Mouse (Mus musculus): Measurements from ENCODE around the gene Miox. TPM values are rescaled to one million over a fixed set of nuclear protein-coding genes. Genes with fewer than 3 reads are reported as not detected.

The Miox gene
- total RNA-seq (2023) = not detected in 2 replicates

GRCm38 (mm10) chr15:89334271-89334670 is at the start of gene Miox:
Miox (plus strand) TSS chr15:89334398.

DNA sequence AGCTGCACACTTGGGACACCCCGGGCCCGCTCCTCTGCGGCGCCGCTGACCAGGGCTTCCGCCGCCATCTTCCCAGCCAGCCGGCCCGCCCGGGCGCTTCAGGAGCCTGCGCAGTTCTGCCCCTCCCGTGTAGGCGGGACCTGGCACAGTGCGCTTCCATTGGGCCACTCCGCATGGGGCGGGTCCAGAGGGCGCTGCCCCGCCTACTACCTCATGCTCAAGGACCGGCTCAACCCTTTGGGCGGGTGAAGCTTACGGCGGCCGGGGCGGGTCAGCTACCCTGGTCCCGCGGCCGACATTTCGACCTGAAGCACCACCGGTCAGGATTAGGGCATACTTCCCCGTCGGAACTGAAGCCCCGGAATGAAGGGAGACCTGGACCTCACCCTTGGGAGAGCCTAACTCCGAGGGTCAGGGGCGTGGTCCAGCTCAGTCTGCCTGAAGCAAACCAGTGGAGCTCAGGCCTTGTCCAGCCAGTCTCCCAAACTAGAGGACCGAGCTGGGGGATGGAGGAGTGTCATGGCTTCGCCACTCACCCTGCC is 18.9 kb upstream of the Miox start, which contains the start of gene Sbf1:
Gene Sbf1 (minus strand): TSS at position 122 of the 542 bp plus-strand sequence.

GRCm38 (mm10) chr15:89322670-89323522 is 11.3 kb upstream of the Miox start, which contains the start of gene Adm2:
Adm2 (plus strand) TSS chr15:89322720.

DNA sequence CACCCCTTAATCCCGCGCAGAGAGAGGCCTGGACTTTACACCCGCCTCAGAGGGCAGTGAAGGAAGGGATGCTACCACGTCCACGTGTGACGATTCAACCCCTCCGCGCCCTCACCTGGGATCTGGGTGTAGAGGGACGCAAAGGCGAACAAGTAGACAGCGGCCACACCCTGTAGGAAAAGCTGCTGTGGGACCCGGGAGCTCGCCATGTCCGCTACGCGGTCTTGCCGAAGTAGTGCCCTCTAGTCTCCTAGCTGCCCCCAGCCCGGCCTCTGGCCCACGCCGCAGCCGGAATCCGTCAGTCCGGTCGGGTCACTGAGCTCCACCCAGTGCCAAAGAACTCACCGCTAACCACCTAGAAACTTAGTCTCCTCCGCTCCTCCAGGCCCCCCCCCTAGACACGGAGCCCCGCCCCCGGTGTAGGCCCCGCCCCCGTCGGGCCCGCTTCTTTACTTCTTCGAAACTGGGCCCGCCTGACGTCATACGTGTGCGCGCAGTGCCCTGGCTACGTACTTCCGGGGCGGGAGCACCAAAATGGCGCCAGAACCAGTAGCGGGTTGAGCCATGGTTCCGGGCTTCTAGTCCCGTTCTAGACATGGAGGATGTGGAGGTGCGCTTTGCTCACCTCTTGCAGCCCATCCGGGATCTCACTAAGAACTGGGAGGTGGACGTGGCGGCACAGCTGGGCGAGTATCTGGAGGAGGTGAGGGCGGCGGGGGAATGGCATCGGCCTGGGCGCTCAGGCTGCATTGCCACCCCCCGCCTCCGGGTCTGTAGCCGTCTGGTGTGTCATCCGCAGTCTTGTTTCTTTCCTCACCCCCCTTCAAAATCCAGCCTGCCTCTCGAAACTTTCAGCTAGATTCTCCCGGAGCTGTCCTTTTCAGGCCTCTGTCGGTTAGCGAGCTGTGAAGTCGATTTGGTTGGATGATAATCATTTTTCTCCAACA is 21.3 kb downstream of the Miox start, which contains the start of the genes Lmf2 and Ncaph2:
Gene Lmf2 (minus strand): TSS at position 419 of the 947 bp plus-strand sequence.
Gene Ncaph2 (plus strand): TSS at position 479 of the 947 bp plus-strand sequence.

GRCm38 (mm10) chr15:89373762-89374248 is 39.6 kb downstream of the Miox start, which contains the start of gene Sco2:
Sco2 (minus strand) TSS chr15:89373846.

DNA sequence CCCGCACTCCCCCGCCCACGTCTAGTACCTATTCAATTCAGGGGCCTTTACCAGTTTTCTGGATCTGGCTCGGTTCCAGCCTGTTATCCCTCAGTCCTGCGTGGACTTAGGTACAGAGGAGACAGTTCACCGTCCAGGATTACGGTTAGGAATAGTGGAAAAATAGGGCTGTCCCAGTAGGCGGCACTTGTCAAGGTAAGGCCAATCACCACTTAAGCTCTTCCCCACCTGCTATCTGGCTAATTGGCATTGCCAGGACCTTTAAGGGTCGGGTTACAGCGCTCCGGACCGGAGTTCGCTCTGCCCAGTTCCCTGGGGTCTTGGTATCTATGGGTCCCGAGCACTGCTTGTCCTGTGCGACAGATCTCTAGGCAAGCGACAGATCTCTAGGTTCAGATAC is 42.8 kb downstream of the Miox start, which contains the start of gene Tymp:
Gene Tymp (minus strand): TSS at position 83 of the 400 bp plus-strand sequence.

GRCm38 (mm10) chr15:89378831-89379401 is 44.7 kb downstream of the Miox start, which contains the start of gene Odf3b:
Odf3b (minus strand) TSS chr15:89379282.

GRCm38 (mm10) chr15:89384617-89385016 is 50.4 kb downstream of the Miox start, which contains the start of gene Klhdc7b:
Klhdc7b (plus strand) TSS chr15:89384917.

Other genes starting within 250 kb of the Miox start
- 17.9 and 19.1 TPM in 2 replicates for gene Selenoo, start 245.3 kb upstream of the Miox start, total RNA-seq (2023)
- gene Tubgcp6, start 211.3 kb upstream of the Miox start, total RNA-seq (2023) = 18.3 and 20.1 TPM in 2 replicates
- gene Hdac10, start 205.7 kb upstream of the Miox start, total RNA-seq (2023) = 6.7 and 8.6 TPM in 2 replicates
- gene Mapk12, start 193.7 kb upstream of the Miox start, total RNA-seq (2023) = 0.95 TPM in 1 of 2 replicates, not detected in the other
- 0.32 TPM in 1 of 2 replicates, not detected in the other for gene Mapk11, start 184.8 kb upstream of the Miox start, total RNA-seq (2023)
- gene Plxnb2, start 153.6 kb upstream of the Miox start, total RNA-seq (2023) = 47.8 and 51.8 TPM in 2 replicates
- 1.6 and 2.4 TPM in 2 replicates for gene Dennd6b, start 137.9 kb upstream of the Miox start, total RNA-seq (2023)
- 23.7 and 23.8 TPM in 2 replicates for gene Ppp6r2, start 122.8 kb upstream of the Miox start, total RNA-seq (2023)
- 106 and 168 TPM in 2 replicates for gene Sbf1, start 19.1 kb upstream of the Miox start, total RNA-seq (2023)
- gene Adm2, start 11.7 kb upstream of the Miox start, total RNA-seq (2023) = not detected in 2 replicates
- 25.7 and 31.6 TPM in 2 replicates for gene Lmf2, start 21.3 kb downstream of the Miox start, total RNA-seq (2023)
- 72.6 and 116 TPM in 2 replicates for gene Ncaph2, start 21.3 kb downstream of the Miox start, total RNA-seq (2023)
- gene Sco2, start 39.4 kb downstream of the Miox start, total RNA-seq (2023) = 5.7 TPM in 2 replicates
- gene Tymp, start 42.6 kb downstream of the Miox start, total RNA-seq (2023) = 0.25 TPM in 1 of 2 replicates, not detected in the other
- gene Odf3b, start 44.9 kb downstream of the Miox start, total RNA-seq (2023) = not detected in 2 replicates
- not detected in 2 replicates for gene Klhdc7b, start 50.5 kb downstream of the Miox start, total RNA-seq (2023)
- not detected in 2 replicates for gene Syce3, start 76.1 kb downstream of the Miox start, total RNA-seq (2023)
- gene Cpt1b, start 91.5 kb downstream of the Miox start, total RNA-seq (2023) = 2.4 and 4.4 TPM in 2 replicates
- gene C730034F03Rik, start 95.2 kb downstream of the Miox start, total RNA-seq (2023) = 3.8 and 5.0 TPM in 2 replicates
- 0.51 and 1.1 TPM in 2 replicates for gene Gm44502, start 95.3 kb downstream of the Miox start, total RNA-seq (2023)
- gene Chkb, start 95.5 kb downstream of the Miox start, total RNA-seq (2023) = 154 and 204 TPM in 2 replicates
- not detected in 2 replicates for gene Mapk8ip2, start 119.5 kb downstream of the Miox start, total RNA-seq (2023)
- gene Arsa, start 143.0 kb downstream of the Miox start, total RNA-seq (2023) = 10.9 and 11.9 TPM in 2 replicates
- 0.23 and 0.69 TPM in 2 replicates for gene Shank3, start 165.2 kb downstream of the Miox start, total RNA-seq (2023)
- gene Acr, start 233.9 kb downstream of the Miox start, total RNA-seq (2023) = not detected in 2 replicates

All from neutrophil, adult 65 days (primary cell).